Mouse (Mus musculus): ENCODE data around the gene Hes1.

Gene Hes1

DNA sequence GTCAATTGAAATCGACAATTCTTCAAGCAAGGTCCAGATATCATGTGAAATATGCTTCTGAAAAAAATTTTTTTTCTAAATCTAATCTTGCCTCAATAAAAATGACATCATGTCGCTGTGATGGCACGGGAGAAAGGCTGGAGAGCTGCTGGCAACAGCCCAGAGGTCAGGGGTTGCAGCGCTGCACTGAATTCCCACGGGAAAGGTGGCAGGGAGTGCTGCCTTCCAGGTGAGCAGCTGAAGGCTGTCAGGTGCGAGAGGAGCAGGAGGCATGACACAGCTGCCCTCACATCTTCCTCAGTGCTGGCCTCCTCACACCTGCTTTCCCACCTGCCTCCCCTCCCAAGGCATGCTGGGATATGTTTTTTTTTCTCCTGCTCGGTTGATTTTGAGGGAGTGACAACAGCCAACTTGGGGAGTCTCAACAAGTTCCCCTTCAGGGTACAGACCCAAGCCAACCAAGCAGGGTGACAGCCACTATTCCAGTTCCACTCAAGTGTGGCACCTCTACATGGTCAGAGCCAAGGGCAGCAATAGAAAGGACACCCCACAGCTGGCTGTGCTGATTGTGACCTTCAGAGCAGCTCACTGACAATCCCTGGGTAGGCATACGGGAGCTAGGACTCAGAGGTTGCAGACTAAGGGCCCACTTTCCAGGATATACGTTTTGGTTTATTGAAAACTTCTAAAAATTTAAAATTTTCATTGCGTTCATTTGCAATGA lies 13.3 kb upstream of the Hes1 start:
- DNase-seq (ENCODE audit: low spot score), result no peak

DNA sequence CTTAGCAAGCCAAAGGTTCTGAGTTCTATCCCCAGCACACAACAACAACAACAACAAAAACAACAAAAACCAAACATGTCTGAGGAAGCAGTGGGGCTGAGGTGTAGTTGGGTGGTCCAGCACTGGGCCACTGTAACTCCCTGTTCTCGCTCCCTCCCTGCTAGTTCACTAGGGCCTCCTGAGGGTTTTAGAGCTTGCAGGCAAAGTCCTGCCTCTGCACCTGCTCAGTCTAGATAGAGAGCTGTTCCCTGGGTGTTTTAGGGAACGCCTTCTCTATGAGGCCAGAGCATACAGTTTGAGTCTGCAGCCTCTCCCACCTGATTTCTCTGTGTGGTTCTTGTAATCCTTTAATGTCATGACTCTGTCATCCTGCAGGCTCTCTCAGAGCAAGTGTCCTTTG lies 11.9 kb upstream of the Hes1 start:
- DNase-seq (ENCODE audit: low spot score), result no peak

DNA sequence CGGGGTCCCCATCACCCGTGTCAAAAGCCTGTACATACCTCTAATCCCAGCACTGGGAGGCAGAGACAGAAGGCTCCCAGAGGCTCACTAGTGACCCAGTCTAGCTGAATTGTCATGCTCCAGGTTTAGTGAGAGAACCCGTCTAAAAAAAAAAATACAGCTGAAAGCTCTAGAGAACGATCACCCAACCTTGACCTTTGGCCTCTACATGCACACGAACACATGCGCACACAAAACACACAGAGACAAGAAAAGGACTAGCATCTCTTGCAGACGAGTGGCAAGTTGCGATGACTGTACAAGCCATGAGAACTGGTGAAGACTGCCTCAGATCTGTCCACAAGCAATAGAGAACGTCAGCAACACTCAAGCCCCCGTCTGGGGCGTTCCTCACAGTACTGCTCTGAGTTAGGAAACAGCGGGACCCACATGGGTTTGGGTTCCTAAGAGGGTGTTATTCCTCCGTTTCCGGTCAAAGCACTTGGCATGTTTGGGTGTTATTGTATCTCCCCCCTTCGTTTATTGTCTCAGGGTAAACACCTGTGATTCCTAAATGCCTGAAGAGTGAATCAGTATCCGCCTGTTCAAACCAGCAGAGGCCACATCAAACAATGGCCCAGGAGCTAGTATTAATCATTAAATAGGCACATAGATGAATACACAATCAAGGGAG lies 11.2 kb upstream of the Hes1 start:
- DNase-seq (ENCODE audit: low spot score), result no peak

DNA sequence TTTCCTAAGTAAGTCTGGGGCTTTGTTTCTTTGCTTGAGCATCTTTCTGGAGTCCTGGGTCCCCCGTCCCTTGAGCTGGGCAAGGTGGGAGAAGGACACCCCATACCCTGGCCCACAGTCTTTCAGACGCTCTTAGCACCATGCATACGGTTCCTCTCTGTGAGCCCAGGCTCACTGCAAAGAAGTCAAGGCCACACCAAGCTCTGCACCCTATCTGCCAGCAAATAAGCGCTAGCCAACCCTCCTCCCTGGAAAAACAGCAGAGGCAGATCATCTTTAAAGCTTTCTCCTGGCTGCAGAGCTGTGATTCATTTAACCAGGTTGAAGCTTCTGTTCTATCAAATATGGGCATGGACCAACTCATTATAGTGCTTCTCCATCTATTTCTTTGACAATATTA lies 9.6 kb upstream of the Hes1 start:
- no peak for DNase-seq (ENCODE audit: low spot score)

DNA sequence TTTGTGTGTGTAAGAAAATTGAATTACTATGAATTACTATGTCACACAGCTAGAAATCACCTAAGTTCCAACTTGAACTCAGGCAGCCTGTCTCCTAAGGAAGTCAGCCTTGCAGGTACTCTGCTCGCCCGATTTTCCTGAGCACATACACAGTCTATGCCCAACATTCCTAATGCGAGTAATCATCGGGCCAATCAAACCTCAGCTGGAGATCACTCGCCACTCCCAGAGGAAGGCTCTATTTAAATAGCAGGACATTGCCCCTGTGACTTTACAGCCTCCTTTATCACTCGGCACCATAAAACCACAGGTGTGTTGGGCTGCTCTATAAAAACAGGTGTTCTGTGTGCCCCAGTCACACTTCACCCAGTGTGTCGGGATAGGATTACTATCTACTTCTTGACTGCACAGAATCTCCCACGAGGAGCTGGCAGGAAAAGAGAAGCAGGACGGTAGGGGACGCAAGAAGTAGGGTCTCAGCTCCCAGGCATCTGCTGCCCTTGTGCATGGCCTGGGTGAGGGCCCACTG lies 8.8 kb upstream of the Hes1 start:
- no peak for DNase-seq (ENCODE audit: low spot score)

DNA sequence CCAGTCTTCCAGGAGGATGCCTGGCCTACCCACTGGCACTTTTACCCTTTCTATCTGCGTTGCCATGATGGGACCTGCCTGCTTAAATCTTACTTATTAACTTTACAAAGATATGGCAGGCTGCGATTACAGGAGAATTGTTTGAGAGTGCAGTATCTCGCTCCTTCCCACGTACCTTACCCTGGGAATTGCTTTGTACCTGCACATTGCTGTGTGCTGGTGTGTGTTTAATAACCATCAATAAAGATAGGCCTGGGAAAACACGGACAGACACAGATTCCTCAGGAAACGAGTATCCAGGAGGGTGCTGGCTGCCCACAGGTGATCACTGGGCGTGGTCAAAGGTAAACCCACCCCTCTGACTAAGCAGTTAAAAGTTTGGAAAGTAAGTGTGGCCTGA lies 8.3 kb upstream of the Hes1 start:
- no peak for DNase-seq (ENCODE audit: low spot score)

DNA sequence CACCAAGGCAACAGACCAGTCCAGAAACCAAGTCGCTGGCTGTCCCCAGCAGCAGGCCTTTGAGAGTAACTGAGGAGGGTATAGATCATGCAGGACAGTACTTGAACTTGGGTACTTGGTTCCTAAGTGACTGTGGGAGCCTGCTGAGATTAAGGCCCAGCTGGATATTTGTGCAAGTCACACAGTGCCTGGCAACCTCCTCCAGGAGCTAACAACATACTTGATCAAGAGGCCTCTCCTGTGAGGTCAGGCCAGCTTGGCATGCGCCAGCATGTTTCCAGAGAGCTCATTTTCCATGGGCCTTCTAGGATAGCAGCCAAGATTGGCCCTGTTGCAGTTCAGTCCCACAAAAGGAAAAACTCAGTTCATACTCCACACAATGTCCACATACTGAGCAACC lies 7.3 kb upstream of the Hes1 start:
- DNase-seq (ENCODE audit: low spot score), result no peak

DNA sequence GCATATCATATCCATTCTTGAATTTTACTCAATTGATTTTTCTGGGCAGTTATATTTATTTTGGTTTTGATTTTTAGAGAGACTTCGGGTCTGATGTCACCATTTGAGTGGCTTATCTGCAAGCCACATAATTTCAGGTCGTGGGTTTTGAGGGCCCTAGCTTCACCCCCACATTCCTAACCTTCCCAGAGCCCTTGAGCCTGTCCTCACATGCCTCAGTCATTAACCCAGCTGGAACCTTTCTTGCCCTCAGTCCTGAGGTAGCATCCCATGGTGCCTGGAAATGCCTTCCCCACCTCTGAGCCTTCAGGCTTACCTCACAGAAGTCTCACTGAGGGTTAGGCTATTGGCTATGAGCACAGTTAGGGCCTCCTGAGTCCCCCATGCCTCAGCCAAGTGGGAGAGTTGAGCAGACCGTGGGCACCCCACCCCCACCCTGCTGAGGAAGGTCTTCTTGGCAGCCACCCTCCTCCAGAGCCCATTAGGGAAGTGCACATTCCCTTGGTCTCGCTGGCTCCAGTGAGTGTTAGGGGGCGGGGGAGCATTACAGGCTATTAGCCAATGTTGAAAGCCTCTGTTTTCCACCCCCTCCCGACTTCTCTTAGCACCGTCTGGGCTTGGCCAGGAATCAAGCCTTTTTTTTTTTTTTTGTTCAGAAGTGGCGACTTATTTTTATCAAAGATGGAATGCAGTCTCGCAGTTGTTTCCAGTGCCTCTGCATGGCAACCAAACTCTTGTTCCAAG lies 5.0 kb upstream of the Hes1 start:
- DNase-seq (ENCODE audit: low spot score), result peak; percentile 49

DNA sequence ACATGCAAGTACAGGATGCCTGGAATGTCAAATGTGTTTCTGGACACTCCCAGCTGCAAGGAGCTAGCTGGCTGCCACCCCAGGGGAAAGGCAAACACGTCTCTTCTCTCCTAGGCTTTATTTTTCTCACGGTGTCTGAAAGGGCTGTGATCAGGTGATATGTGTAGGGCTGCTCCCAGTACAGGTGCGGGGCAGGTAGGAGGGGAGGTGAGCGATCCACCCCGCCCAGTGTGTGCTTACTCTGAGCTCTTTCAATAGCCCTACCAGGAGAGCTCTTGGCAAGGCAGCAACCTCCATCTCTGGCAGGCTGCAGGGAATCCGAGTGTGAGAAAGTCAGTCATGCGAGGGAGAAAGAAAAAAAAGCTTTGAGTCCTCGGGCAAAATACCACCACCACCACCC lies 3.8 kb upstream of the Hes1 start:
- peak; percentile 19 for DNase-seq (ENCODE audit: low spot score)

DNA sequence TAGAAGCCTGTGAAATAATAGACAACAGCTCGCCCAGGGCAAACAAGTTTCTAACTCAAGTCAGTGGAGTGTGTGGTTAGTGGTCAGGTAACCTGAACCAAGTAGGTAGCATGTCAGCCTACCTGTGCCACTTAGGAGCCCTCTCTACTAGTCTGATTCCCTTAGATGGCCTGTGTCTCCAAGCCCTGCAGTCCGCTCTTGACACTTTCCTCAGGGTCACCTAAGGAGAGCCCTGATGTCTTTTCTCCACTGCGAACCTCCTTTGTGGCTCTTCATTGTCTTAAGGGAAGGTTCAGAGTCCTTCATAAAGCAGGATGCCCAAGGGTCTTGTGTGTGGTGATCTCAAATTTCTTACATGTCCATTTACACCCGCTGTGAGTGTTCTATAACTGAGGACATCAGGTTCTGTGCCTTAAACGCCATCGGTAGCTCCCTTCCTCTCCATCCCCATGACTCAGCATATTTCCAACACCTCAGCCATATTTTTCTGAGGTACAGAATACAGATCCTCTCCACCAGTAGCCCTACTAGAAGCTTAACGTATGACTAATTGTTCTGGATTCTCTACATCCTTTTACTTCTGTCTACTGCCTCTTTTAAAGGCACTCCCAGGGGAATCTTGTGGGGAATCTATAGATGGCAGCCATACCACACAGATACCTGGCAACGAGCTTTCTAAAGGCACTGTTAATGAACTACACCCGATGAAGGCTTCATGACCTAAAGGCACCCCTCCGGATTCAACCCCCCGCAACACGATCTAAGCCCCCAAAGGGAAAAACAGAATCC lies 1.7 kb upstream of the Hes1 start:
- peak; percentile 64 for DNase-seq (ENCODE audit: low spot score)

DNA sequence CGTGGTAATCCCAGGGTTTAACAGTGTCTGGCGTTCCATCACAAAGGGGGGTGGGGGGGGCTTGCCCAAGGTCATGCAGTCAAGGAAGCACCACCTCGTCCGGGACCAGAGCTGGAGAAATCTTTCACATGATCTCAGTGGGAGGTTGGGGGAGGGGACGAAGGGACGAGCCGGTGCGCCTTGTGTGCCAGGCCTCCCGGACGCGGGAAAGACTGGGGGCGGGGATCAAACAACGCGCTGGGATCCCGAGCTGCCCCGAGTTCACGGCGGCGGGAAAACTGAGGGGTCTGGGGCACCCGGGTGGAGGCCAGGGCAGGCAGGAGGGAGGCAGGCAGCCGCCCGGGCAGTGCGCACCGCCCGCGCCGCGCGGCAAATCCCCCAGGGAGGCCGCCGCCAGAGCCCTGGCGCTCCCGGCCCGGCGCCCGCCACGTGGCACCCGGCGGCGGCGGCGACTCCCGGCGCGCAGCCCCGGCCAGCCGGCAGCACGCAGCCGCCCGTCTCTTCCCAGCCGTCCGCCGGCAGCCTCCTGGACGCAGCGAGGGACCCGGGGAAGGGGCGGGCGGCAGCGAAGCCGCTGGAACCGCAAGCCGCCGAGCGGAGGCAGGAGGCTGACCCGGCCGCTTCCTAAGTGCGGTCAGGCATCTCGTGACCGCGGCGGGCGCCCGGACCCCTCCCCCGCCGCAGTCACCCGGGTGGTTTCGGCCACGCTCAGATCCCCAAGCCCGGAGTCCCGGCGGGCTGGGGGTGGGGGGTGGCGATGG lies 883 bp upstream of the Hes1 start:
- peak; percentile 89 for DNase-seq (ENCODE audit: low spot score)

DNA sequence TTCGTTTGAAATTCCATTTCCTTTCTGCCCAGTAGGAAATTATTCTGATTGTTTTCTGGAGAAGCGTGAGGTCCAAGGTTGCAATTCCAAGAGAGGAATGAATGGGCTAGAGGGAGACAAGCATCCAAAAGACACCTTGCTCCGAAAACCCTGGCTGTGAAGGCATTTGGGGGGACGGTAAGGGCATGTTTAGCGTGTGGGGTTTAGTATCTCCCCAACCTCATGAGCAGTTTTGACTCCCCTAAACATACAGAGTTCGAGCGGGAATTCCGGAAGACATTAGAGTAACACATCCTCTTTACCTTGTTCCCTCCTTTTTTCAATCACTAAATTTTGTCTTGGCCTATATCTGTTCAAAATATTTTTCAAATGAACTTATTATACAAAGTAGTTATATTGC lies 429 bp downstream of the Hes1 start:
- no peak for DNase-seq (ENCODE audit: low spot score)

DNA sequence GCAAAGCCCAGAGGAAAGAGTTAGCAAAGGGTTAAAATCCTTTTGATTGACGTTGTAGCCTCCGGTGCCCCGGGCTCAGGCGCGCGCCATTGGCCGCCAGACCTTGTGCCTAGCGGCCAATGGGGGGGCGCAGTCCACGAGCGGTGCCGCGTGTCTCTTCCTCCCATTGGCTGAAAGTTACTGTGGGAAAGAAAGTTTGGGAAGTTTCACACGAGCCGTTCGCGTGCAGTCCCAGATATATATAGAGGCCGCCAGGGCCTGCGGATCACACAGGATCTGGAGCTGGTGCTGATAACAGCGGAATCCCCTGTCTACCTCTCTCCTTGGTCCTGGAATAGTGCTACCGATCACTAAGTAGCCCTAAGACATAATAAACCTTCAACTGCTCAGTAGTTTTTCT lies 893 bp downstream of the Hes1 start:
- peak; percentile 98 for DNase-seq (ENCODE audit: low spot score)

DNA sequence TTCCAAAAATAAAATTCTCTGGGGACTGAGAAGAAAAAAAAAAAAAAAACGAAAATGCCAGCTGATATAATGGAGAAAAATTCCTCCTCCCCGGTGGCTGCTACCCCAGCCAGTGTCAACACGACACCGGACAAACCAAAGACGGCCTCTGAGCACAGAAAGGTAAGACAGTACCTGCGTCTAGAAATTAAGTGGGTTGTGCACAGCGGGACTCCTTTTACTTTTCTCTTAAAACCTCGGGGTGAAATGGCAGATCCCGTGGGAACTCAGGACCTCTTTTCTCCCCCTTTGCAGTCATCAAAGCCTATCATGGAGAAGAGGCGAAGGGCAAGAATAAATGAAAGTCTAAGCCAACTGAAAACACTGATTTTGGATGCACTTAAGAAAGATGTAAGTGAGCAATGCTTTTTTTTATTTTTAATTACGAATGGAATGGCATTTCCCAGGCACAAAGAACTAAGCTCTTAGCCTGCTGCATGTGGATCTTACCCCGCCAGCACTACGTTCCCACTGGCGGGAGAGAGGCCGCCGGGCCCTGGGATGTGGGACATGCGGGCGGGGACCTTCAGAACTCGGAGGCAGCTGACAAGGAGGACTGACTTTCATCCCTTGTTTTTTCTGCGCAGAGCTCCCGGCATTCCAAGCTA lies 1.5 kb downstream of the Hes1 start:
- peak; percentile 72 for DNase-seq (ENCODE audit: low spot score)

DNA sequence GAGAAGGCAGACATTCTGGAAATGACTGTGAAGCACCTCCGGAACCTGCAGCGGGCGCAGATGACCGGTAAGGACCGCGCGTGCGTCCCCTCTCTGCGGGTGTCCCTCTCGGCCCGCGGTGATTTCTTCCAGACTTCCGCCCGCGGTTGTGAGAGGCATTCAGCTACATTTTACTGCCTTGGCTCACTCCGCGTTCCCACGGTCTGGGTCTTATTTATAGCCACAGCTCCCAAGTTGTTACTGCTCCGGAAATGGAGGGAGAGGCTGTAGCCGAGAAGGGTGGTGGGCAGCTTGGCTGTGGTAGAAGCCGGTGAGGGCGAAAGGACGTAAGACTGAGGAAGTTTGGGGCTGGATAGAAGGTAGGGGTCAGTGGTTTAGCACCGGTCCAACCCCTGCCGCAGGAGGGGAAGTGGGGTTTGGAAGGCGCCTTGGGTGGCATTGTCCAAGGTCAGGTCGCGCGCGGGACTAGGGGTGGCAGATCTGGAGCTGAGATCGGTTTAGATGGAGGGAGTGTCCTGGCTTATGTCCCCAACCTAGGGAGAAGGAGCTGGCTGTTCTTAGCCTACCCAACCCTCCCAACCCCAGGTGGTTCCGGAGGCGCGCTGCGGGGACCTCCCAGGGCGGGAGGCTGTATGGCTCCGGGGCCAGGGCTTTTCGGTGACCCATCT lies 2.1 kb downstream of the Hes1 start:
- DNase-seq (ENCODE audit: low spot score), result peak; percentile 77

DNA sequence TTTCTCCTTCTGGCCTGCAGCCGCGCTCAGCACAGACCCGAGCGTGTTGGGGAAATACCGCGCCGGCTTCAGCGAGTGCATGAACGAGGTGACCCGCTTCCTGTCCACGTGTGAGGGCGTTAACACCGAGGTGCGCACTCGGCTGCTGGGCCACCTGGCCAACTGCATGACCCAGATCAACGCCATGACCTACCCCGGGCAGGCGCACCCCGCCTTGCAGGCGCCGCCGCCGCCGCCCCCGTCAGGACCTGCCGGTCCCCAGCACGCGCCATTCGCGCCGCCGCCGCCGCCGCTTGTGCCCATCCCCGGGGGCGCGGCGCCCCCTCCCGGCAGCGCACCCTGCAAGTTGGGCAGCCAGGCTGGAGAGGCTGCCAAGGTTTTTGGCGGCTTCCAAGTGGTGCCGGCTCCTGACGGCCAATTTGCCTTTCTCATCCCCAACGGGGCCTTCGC lies 2.7 kb downstream of the Hes1 start:
- peak; percentile 84 for DNase-seq (ENCODE audit: low spot score)

DNA sequence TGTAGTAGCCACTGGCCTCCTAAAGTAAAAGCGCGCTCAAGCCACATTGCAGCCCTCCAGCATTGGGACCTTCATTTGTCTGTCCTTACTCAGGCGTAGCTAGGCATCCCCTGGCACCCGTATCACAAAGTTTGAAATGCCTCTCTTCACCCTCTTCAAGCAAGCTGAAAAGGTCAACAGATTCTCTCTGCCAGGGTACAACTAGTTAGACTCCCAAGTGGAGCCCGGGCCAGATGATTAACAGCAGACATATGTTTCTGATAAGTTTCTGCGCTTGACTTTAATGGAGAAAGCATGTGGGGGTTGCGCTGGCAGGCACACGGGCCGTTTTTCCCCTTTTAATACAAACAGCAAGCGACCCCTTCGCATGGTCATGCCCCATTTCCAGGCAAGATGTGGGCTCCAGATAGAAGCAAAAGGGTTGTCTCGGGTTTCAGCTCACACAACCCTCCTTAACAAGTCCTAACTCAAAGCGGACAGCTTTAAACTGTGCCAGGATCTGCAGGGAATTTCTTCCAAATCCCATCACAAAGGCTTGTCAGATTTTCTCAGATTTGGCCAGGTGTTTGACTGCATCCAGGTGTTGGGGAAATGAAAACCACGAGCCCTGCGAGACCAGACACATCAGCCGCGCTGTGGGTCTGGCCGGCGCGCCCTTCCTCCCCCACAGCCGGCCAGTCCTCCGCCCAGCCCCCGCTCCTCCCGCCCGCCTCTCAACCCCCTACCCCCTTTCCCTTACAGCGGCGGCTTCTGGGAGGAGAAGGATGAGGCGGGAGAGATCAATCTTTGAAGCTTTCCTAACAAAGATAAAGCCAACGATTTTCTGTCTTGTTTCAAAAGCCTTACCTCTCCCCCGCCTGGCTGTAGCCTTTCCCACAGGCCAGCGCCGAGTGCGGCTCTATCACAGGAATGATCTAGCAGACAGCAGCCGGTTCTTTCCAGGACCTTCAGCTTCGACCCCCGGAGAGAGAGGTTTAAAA lies 4.1 kb downstream of the Hes1 start:
- DNase-seq (ENCODE audit: low spot score), result peak; percentile 88

DNA sequence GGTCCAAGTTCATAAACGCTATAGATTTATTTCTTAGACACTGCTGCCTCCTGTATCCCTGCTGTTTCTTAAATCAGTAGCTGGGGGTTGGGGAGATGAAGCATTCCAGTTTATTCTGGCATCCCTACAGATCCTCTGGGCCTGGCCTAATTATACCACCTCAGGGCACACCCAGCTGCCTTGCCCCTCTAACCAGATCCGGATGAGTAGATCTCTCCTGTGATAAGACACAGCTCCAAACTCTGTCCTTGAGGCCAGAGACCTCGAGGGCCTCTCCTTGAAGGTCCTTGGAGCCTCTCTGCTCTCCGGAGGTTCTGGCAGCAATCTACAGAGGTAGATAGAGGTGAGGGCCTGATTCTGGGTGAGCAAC lies 5.4 kb downstream of the Hes1 start:
- DNase-seq (ENCODE audit: low spot score), result peak; percentile 71

All from embryo, embryonic 10.5 days (tissue).